Mouse (Mus musculus) kidney, adult 2 months (tissue): ENCODE measurements at regions not wholly inside any gene's neighbourhood (a gene's known extent, or its start where the extent isn't known, plus 50 kb on each side); places are given as distances from the start of the nearest gene placed in this dataset.

ENCODE experiments used
- CTCF ChIP-seq: fragments of 200-500 bp; conservative IDR thresholded peaks from 2 replicates; pipeline ENCODE4 v1.5.1; 2011; ENCODE audit warnings: low read depth, mild to moderate bottlenecking, control low read depth, low read length, moderate library complexity, mixed read lengths; ENCODE audit not compliant: insufficient read depth, insufficient read length
- POLR2A ChIP-seq: fragments of 200-500 bp; IDR thresholded peaks from one replicate; pipeline ENCODE4 v1.6.1; 2011; ENCODE audit warnings: low read depth, low read length, control low read depth

DNA sequence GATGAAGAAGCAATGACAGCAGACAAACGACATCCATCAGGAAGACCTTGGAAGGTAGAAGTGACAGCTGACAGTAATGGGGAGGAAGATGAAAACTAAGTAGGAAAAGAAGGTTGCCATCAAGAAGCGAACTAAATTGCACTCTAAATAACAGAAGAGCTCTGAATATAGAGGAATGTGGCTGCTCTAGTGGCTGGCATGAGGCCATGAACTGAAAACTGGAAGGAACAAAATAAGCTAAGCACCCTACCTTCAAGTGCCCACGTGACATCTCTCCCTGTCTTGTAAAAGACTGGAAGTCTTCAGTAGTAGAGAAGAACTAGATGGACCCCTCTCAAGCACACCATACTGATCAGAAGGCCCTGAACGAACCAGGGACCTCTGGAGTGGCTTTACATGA is 68.0 kb upstream of the Ypel5 start:
- TF ChIP-seq CTCF (no peak), POLR2A (no peak)
